Mouse (Mus musculus): ENCODE data around the gene Fxyd6. TPM values are rescaled to one million over a fixed set of nuclear protein-coding genes. Genes with fewer than 3 reads are reported as not detected.

Gene Fxyd6
- polyA plus RNA-seq, 1 experiment, result 88.6 TPM

DNA sequence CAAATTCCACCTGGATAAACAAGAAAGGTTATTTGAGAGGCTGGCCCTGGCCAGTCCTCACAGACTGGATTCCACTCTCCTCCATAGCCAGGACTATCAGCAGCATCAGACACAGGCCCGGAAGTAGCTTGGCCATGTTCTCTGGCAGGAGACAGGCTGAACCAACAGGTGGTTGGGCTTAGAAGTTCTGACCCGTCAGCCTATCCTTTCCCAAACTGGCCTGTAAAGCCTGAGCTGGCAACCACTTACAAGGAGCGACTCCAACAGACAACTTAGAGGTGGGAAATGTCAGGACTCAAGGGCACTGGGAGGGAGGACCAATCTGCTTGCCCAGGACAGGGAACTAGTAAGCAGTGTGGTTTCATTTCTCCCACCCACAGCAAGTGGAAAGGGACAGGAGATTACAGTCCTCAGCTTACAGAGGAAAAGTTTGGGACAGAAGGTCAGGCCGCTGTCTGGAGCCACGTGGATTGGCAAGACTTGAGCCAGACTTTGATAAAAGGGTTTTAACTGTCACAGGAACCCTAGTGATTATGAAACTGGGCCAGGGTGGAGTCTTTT, 1.6 kb upstream of the Fxyd6 start:
- Histone ChIP-seq H3K4me3 (ENCODE audit: low read depth, low read length) (no peak overlapping the region), H3K9ac (ENCODE audit: low read depth, poor library complexity, severe bottlenecking) (no peak overlapping the region), H3K27me3 (ENCODE audit: control insufficient read depth, insufficient read depth, low read length, poor library complexity, severe bottlenecking) (no peaks in the 10 kb centered on the region), H3K27ac (ENCODE audit: insufficient read depth, low read length) (no peak overlapping the region), H3K4me1 (ENCODE audit: control insufficient read depth, insufficient read depth, low read length) (peaks cover 3% of the 10 kb centered on the region), H3K9me3 (replicated peaks; ENCODE audit: control insufficient read depth, insufficient read depth, low read length, poor library complexity, severe bottlenecking) (no peaks in the 10 kb centered on the region), H3K36me3 (ENCODE audit: control insufficient read depth, insufficient read depth, low read length, poor library complexity, severe bottlenecking) (no peaks in the 10 kb centered on the region)
- TF ChIP-seq POLR2A (IDR thresholded peaks at IDR 0.05; ENCODE audit: insufficient read depth, low read length) (no peak), EP300 (IDR thresholded peaks at IDR 0.05; ENCODE audit: insufficient read depth, low read depth, low read length) (no peak), CTCF (IDR thresholded peaks at IDR 0.05; ENCODE audit: low read depth, low read length) (no peak)

DNA sequence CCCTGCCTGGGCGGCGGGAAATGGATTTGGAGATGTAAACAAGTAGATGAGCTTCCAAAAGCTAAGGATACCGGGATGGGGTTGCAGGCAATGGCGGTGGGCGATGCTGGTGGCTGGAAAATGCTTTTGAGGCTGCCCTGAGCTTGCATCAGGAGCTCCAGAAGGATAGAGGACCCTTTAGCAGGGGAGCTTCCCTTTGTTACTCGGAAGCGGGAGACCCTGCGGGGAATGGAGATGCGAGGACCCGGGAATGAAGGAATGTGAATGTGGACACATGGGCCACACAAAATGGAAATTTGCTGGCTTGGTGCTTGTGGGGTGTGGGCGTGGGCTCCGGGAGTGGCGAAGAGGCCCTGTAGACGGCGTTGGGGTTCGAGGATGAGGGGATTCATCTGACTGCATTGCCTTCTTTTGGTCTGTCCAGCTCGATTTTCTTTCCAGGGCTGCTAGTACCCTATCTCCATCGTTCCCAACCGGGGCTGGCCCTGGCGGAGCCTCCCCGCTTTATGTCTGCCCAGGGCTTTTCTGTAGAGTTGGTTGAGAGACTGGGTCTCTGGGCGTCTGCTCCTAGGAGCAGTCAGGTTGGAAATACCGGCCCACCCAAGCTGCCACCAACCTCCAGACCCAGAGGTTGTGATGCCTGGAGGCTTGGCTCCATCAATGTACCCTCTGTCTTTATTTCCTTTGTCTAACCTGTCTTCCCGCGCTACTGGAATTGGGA, 791 bp downstream of the Fxyd6 start:
- H3K27ac ChIP-seq (ENCODE audit: insufficient read depth, low read length), result no peak overlapping the region
- no peaks in the 10 kb centered on the region for H3K9me3 ChIP-seq (replicated peaks; ENCODE audit: control insufficient read depth, insufficient read depth, low read length, poor library complexity, severe bottlenecking)
- H3K27me3 ChIP-seq (ENCODE audit: control insufficient read depth, insufficient read depth, low read length, poor library complexity, severe bottlenecking), result no peaks in the 10 kb centered on the region
- no peaks in the 10 kb centered on the region for H3K36me3 ChIP-seq (ENCODE audit: control insufficient read depth, insufficient read depth, low read length, poor library complexity, severe bottlenecking)
- peak overlapping the region; percentile 86 for H3K4me3 ChIP-seq (ENCODE audit: low read depth, low read length)
- TF ChIP-seq POLR2A (IDR thresholded peaks at IDR 0.05; ENCODE audit: insufficient read depth, low read length) (no peak), CTCF (IDR thresholded peaks at IDR 0.05; ENCODE audit: low read depth, low read length) (no peak), EP300 (IDR thresholded peaks at IDR 0.05; ENCODE audit: insufficient read depth, low read depth, low read length) (no peak)
- peak overlapping the region; percentile 46 for H3K9ac ChIP-seq (ENCODE audit: low read depth, poor library complexity, severe bottlenecking)
- no peaks in the 10 kb centered on the region for H3K4me1 ChIP-seq (ENCODE audit: control insufficient read depth, insufficient read depth, low read length)

DNA sequence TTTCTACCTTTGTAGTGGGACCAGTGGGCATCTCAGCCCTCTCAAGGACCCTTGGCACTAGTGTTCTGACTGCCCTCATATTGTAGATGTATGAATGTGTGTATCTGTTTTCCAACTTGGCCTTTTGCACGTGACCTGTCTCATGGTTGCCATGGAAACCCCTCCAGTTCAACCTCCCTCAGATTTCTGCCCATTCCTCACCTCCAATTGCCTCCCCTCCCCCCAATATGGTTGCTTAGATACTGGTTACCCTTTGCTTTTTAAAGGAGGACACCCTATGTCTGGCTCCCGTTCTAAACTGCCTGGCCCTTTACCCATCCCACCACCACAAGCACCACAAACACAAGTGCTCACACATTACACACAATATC, 1.3 kb downstream of the Fxyd6 start:
- Histone ChIP-seq H3K36me3 (ENCODE audit: control insufficient read depth, insufficient read depth, low read length, poor library complexity, severe bottlenecking) (no peaks in the 10 kb centered on the region), H3K9ac (ENCODE audit: low read depth, poor library complexity, severe bottlenecking) (peak overlapping the region; percentile 46; the same call in 1 of the 2 replicates), H3K27me3 (ENCODE audit: control insufficient read depth, insufficient read depth, low read length, poor library complexity, severe bottlenecking) (no peaks in the 10 kb centered on the region), H3K9me3 (replicated peaks; ENCODE audit: control insufficient read depth, insufficient read depth, low read length, poor library complexity, severe bottlenecking) (no peaks in the 10 kb centered on the region), H3K4me3 (ENCODE audit: low read depth, low read length) (peak overlapping the region; percentile 86), H3K4me1 (ENCODE audit: control insufficient read depth, insufficient read depth, low read length) (no peaks in the 10 kb centered on the region), H3K27ac (ENCODE audit: insufficient read depth, low read length) (no peak overlapping the region)
- TF ChIP-seq EP300 (IDR thresholded peaks at IDR 0.05; ENCODE audit: insufficient read depth, low read depth, low read length) (no peak), CTCF (IDR thresholded peaks at IDR 0.05; ENCODE audit: low read depth, low read length) (no peak), POLR2A (IDR thresholded peaks at IDR 0.05; ENCODE audit: insufficient read depth, low read length) (no peak)

DNA sequence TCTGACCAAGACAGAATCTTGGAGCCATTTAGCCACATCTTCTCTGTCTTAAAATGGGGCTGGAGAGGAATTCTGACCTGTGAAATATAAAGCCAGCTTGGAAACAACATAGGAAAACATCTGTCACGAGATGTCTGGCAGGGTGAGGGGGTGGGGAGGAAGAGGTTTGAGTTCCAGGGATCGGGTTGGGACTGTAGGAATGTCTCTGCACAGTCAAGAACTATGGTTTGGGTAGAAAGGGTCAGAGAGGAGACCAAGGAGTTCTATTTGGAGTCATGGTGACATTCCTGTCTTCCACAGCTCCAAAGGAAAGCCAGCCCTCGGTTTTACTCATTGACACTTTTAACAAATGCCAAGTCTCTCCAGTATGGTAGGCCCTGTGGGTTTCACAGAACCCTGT, 3.9 kb downstream of the Fxyd6 start:
- Histone ChIP-seq H3K27me3 (ENCODE audit: control insufficient read depth, insufficient read depth, low read length, poor library complexity, severe bottlenecking) (no peaks in the 10 kb centered on the region), H3K9me3 (replicated peaks; ENCODE audit: control insufficient read depth, insufficient read depth, low read length, poor library complexity, severe bottlenecking) (no peaks in the 10 kb centered on the region), H3K9ac (ENCODE audit: low read depth, poor library complexity, severe bottlenecking) (no peak overlapping the region), H3K27ac (ENCODE audit: insufficient read depth, low read length) (no peak overlapping the region), H3K36me3 (ENCODE audit: control insufficient read depth, insufficient read depth, low read length, poor library complexity, severe bottlenecking) (no peaks in the 10 kb centered on the region), H3K4me1 (ENCODE audit: control insufficient read depth, insufficient read depth, low read length) (no peaks in the 10 kb centered on the region), H3K4me3 (ENCODE audit: low read depth, low read length) (no peak overlapping the region)
- no peak for TF ChIP-seq POLR2A (IDR thresholded peaks at IDR 0.05; ENCODE audit: insufficient read depth, low read length)
- no peak for TF ChIP-seq EP300 (IDR thresholded peaks at IDR 0.05; ENCODE audit: insufficient read depth, low read depth, low read length)
- no peak for TF ChIP-seq CTCF (IDR thresholded peaks at IDR 0.05; ENCODE audit: low read depth, low read length)

GRCm38 (mm10) chr9:45374988-45375502, 5.1 kb downstream of the Fxyd6 start:
- H3K36me3 ChIP-seq (ENCODE audit: control insufficient read depth, insufficient read depth, low read length, poor library complexity, severe bottlenecking), result no peaks in the 10 kb centered on the region

GRCm38 (mm10) chr9:45376427-45376826, 6.4 kb downstream of the Fxyd6 start:
- Histone ChIP-seq H3K4me1 (ENCODE audit: control insufficient read depth, insufficient read depth, low read length) (no peaks in the 10 kb centered on the region), H3K4me3 (ENCODE audit: low read depth, low read length) (no peak overlapping the region), H3K9me3 (replicated peaks; ENCODE audit: control insufficient read depth, insufficient read depth, low read length, poor library complexity, severe bottlenecking) (no peaks in the 10 kb centered on the region), H3K36me3 (ENCODE audit: control insufficient read depth, insufficient read depth, low read length, poor library complexity, severe bottlenecking) (no peaks in the 10 kb centered on the region), H3K27ac (ENCODE audit: insufficient read depth, low read length) (no peak overlapping the region), H3K9ac (ENCODE audit: low read depth, poor library complexity, severe bottlenecking) (no peak overlapping the region), H3K27me3 (ENCODE audit: control insufficient read depth, insufficient read depth, low read length, poor library complexity, severe bottlenecking) (no peaks in the 10 kb centered on the region)
- TF ChIP-seq POLR2A (IDR thresholded peaks at IDR 0.05; ENCODE audit: insufficient read depth, low read length) (no peak), CTCF (IDR thresholded peaks at IDR 0.05; ENCODE audit: low read depth, low read length) (no peak), EP300 (IDR thresholded peaks at IDR 0.05; ENCODE audit: insufficient read depth, low read depth, low read length) (no peak)

More at GRCm38 (mm10) chr9:45374988-45375502, 5.1 kb downstream of the Fxyd6 start:
- Histone ChIP-seq H3K27ac (ENCODE audit: insufficient read depth, low read length) (no peak overlapping the region), H3K9ac (ENCODE audit: low read depth, poor library complexity, severe bottlenecking) (no peak overlapping the region), H3K4me1 (ENCODE audit: control insufficient read depth, insufficient read depth, low read length) (no peaks in the 10 kb centered on the region), H3K9me3 (replicated peaks; ENCODE audit: control insufficient read depth, insufficient read depth, low read length, poor library complexity, severe bottlenecking) (no peaks in the 10 kb centered on the region), H3K27me3 (ENCODE audit: control insufficient read depth, insufficient read depth, low read length, poor library complexity, severe bottlenecking) (no peaks in the 10 kb centered on the region), H3K4me3 (ENCODE audit: low read depth, low read length) (no peak overlapping the region)
- TF ChIP-seq POLR2A (IDR thresholded peaks at IDR 0.05; ENCODE audit: insufficient read depth, low read length) (no peak), CTCF (IDR thresholded peaks at IDR 0.05; ENCODE audit: low read depth, low read length) (no peak), EP300 (IDR thresholded peaks at IDR 0.05; ENCODE audit: insufficient read depth, low read depth, low read length) (no peak)
